Mouse (Mus musculus) E14TG2a.4 (cell line): ENCODE results near the gene Tubb4b.

ENCODE experiments used
- CTCF ChIP-seq: conservative IDR thresholded peaks from 2 replicates; pipeline ENCODE4 v1.5.1; 2014; ENCODE audit warnings: low read length
- POU5F1 ChIP-seq: IDR thresholded peaks from 2 replicates; pipeline ENCODE4 v1.6.1; 2014; ENCODE audit warnings: low read length, borderline replicate concordance

DNA sequence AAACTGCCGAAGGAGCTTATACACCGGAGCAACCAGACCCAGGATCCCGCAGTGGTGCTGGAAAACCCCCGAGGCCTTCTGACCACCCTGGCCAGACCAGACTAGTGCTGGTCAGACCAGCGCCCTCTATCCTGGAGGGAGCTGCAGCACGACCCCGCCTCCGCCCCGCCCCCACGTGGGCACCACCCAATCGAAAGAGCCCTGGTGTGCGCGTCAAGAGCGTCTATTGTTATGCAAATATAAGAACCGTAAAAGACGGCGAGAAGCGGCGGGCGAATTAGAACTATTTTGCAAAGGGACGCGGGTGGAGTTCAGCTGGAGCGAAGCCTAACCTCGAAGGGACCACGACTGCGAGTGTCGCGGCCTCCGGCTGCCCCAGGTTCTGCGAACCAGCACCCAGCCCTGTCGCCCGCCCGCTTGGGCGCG, 44.0 kb downstream of the Tubb4b start, which contains the start of gene Nrarp:
- no peak for TF ChIP-seq CTCF
- peak; percentile 96 for TF ChIP-seq POU5F1
